Mouse (Mus musculus) adrenal gland, postnatal 10 days (tissue): ENCODE data around the gene Ddx55. TPM values are rescaled to one million over a fixed set of nuclear protein-coding genes. Genes with fewer than 3 reads are reported as not detected.
"Not testable (repeated sequence)": the region's sequence is repeated elsewhere in the genome, so short reads cannot be mapped to it uniquely, and the experiment has no call there.

Experiments used
- DNase-seq: peaks from one replicate; pipeline ENCODE4 v3.0.0; 2021; ENCODE audit warnings: mixed read lengths
- total RNA-seq, 2 experiments: library from RNA; stranded (reverse); gene quantifications; 2 replicates each; pipeline ENCODE4 v1.2.3; 2021

The Ddx55 gene
- total RNA-seq, 2 experiments from 2014 or later = 10.7 to 14.2 TPM

- peak; percentile 72 for DNase-seq
These were observed 13.6 kb upstream of the Ddx55 start for GRCm38 (mm10) chr5:124538813-124539792.

- no peak for DNase-seq
These were observed 12.8 kb upstream of the Ddx55 start for GRCm38 (mm10) chr5:124539905-124540304.

GRCm38 (mm10) chr5:124540383-124540786, 12.3 kb upstream of the Ddx55 start, which contains the start of gene Tmed2:
Tmed2 (plus strand) TSS chr5:124540695.
- DNase-seq = peak; percentile 97

GRCm38 (mm10) chr5:124540905-124541601, 11.6 kb upstream of the Ddx55 start:
- DNase-seq = peak; percentile 86

- DNase-seq = no peak
These were observed 11.1 kb upstream of the Ddx55 start for GRCm38 (mm10) chr5:124541602-124541973.

GRCm38 (mm10) chr5:124550737-124551136, 1.9 kb upstream of the Ddx55 start:
- not testable (repeated sequence) for DNase-seq

- not testable (repeated sequence) for DNase-seq
These were observed 1.1 kb upstream of the Ddx55 start for GRCm38 (mm10) chr5:124551349-124552093.

GRCm38 (mm10) chr5:124552094-124552472, 581 bp upstream of the Ddx55 start:
- no peak for DNase-seq

- no peak for DNase-seq
These were observed 943 bp downstream of the Ddx55 start for GRCm38 (mm10) chr5:124553607-124554006.

GRCm38 (mm10) chr5:124555145-124555544, 2.5 kb downstream of the Ddx55 start:
- DNase-seq = no peak

GRCm38 (mm10) chr5:124571068-124571467, 18.4 kb downstream of the Ddx55 start:
- no peak for DNase-seq

- no peak for DNase-seq
These were observed 22.8 kb downstream of the Ddx55 start for GRCm38 (mm10) chr5:124575467-124575866.

GRCm38 (mm10) chr5:124578633-124579317, 26.1 kb downstream of the Ddx55 start, which contains the start of the genes Eif2b1 and Gtf2h3:
Eif2b1 (minus strand) TSS chr5:124579131.
Gtf2h3 (plus strand) TSS chr5:124579140.
- DNase-seq = peak; percentile 97

GRCm38 (mm10) chr5:124582515-124582914, 29.9 kb downstream of the Ddx55 start:
- peak; percentile 38 for DNase-seq

GRCm38 (mm10) chr5:124592768-124593167, 40.1 kb downstream of the Ddx55 start:
- DNase-seq = no peak

GRCm38 (mm10) chr5:124598224-124599174, 45.8 kb downstream of the Ddx55 start:
- peak; percentile 96 for DNase-seq

GRCm38 (mm10) chr5:124599726-124600125, 47.1 kb downstream of the Ddx55 start:
- DNase-seq = not testable (repeated sequence)

- peak; percentile 81 for DNase-seq
These were observed 49.7 kb downstream of the Ddx55 start for GRCm38 (mm10) chr5:124602349-124602748.

- no peak for DNase-seq
These were observed 51.6 kb downstream of the Ddx55 start for GRCm38 (mm10) chr5:124604296-124604695.

- DNase-seq = no peak
These were observed 52.5 kb downstream of the Ddx55 start for GRCm38 (mm10) chr5:124605041-124605622.
